Mouse (Mus musculus): Measurements from ENCODE around the gene Tbc1d8b. TPM values are rescaled to one million over a fixed set of nuclear protein-coding genes. Genes with fewer than 3 reads are reported as not detected.

Tbc1d8b gene
- polyA plus RNA-seq, 1 experiment from 2014 or later, result 0.70 TPM

- H3K27me3 ChIP-seq (ENCODE audit: control insufficient read depth, insufficient read depth, low read length), result peaks cover 8% of the 10 kb centered on the region
- no peaks in the 10 kb centered on the region for H3K36me3 ChIP-seq (ENCODE audit: control insufficient read depth, insufficient read depth, low read length)
- H3K4me2 ChIP-seq, result no peak overlapping the region
- H3K4me3 ChIP-seq (ENCODE audit: low read depth, low read length), result no peak overlapping the region
- no peak overlapping the region for H3K9ac ChIP-seq (ENCODE audit: low read length)
- DNase-seq (ENCODE audit: low spot score, missing footprints) (no peak), ATAC-seq (ENCODE audit: low FRiP score) (no peak)
- 92% methylated on average over 7 of the region's 7 CpGs for WGBS
- H3K4me1 ChIP-seq (ENCODE audit: control insufficient read depth, insufficient read depth, low read length), result no peaks in the 10 kb centered on the region
- no peaks in the 10 kb centered on the region for H3K9me3 ChIP-seq (ENCODE audit: control insufficient read depth, low read length)
- no peak overlapping the region for H3K27ac ChIP-seq (ENCODE audit: low read depth, low read length)
Measured at GRCm38 (mm10) chrX:139794072-139794845, 109.5 kb downstream of the Tbc1d8b start.

GRCm38 (mm10) chrX:139796037-139796436, 111.2 kb downstream of the Tbc1d8b start:
- H3K27me3 ChIP-seq (ENCODE audit: control insufficient read depth, insufficient read depth, low read length), result peaks cover 2% of the 10 kb centered on the region; the same call in 1 of the 2 replicates
- DNase-seq (ENCODE audit: low spot score, missing footprints), result no peak

GRCm38 (mm10) chrX:139797875-139798274, 113.1 kb downstream of the Tbc1d8b start:
- no peaks in the 10 kb centered on the region for H3K4me1 ChIP-seq (ENCODE audit: control insufficient read depth, insufficient read depth, low read length)
- no peak overlapping the region for H3K4me2 ChIP-seq
- WGBS, result 81% methylated on average over 9 of the region's 9 CpGs
- H3K27ac ChIP-seq (ENCODE audit: low read depth, low read length), result no peak overlapping the region
- no peak overlapping the region for H3K9ac ChIP-seq (ENCODE audit: low read length)
- ATAC-seq (ENCODE audit: low FRiP score), result no peak
- H3K4me3 ChIP-seq (ENCODE audit: low read depth, low read length), result no peak overlapping the region
- peaks cover 2% of the 10 kb centered on the region; the same call in 1 of the 2 replicates for H3K27me3 ChIP-seq (ENCODE audit: control insufficient read depth, insufficient read depth, low read length)
- no peak for DNase-seq (ENCODE audit: low spot score, missing footprints)
- H3K9me3 ChIP-seq (ENCODE audit: control insufficient read depth, low read length), result no peaks in the 10 kb centered on the region
- no peaks in the 10 kb centered on the region for H3K36me3 ChIP-seq (ENCODE audit: control insufficient read depth, insufficient read depth, low read length)

More at GRCm38 (mm10) chrX:139796037-139796436, 111.2 kb downstream of the Tbc1d8b start:
- Histone ChIP-seq H3K36me3 (ENCODE audit: control insufficient read depth, insufficient read depth, low read length) (no peaks in the 10 kb centered on the region), H3K9ac (ENCODE audit: low read length) (no peak overlapping the region), H3K4me2 (no peak overlapping the region), H3K27ac (ENCODE audit: low read depth, low read length) (no peak overlapping the region), H3K9me3 (ENCODE audit: control insufficient read depth, low read length) (no peaks in the 10 kb centered on the region), H3K4me1 (ENCODE audit: control insufficient read depth, insufficient read depth, low read length) (no peaks in the 10 kb centered on the region), H3K4me3 (ENCODE audit: low read depth, low read length) (no peak overlapping the region)
- 77% methylated on average over 6 of the region's 6 CpGs for WGBS
- no peak for ATAC-seq (ENCODE audit: low FRiP score)

GRCm38 (mm10) chrX:139799953-139800352, 115.2 kb downstream of the Tbc1d8b start:
- Histone ChIP-seq H3K36me3 (ENCODE audit: control insufficient read depth, insufficient read depth, low read length) (no peaks in the 10 kb centered on the region), H3K4me2 (no peak overlapping the region), H3K9me3 (ENCODE audit: control insufficient read depth, low read length) (no peaks in the 10 kb centered on the region), H3K27me3 (ENCODE audit: control insufficient read depth, insufficient read depth, low read length) (peaks cover 2% of the 10 kb centered on the region; the same call in 1 of the 2 replicates), H3K9ac (ENCODE audit: low read length) (no peak overlapping the region), H3K4me3 (ENCODE audit: low read depth, low read length) (no peak overlapping the region), H3K27ac (ENCODE audit: low read depth, low read length) (no peak overlapping the region), H3K4me1 (ENCODE audit: control insufficient read depth, insufficient read depth, low read length) (no peaks in the 10 kb centered on the region)
- WGBS, result 63% methylated on average over 3 of the region's 3 CpGs
- DNase-seq (ENCODE audit: low spot score, missing footprints), result no peak
- no peak for ATAC-seq (ENCODE audit: low FRiP score)

- Histone ChIP-seq H3K4me3 (ENCODE audit: low read depth, low read length) (no peak within 1 kb of the TSS), H3K9me3 (ENCODE audit: control insufficient read depth, low read length) (no peaks in the 10 kb centered on the region), H3K9ac (ENCODE audit: low read length) (no peak within 1 kb of the TSS), H3K27ac (ENCODE audit: low read depth, low read length) (no peak within 1 kb of the TSS), H3K27me3 (ENCODE audit: control insufficient read depth, insufficient read depth, low read length) (peaks cover 2% of the 10 kb centered on the region; the same call in 1 of the 2 replicates), H3K4me2 (no peak within 1 kb of the TSS), H3K36me3 (ENCODE audit: control insufficient read depth, insufficient read depth, low read length) (no peaks in the 10 kb centered on the region), H3K4me1 (ENCODE audit: control insufficient read depth, insufficient read depth, low read length) (no peaks in the 10 kb centered on the region)
- DNase-seq (ENCODE audit: low spot score, missing footprints) (no peak), ATAC-seq (ENCODE audit: low FRiP score) (no peak)
- 63% methylated on average over 8 of the region's 8 CpGs for WGBS
Measured at GRCm38 (mm10) chrX:139800406-139800878, 115.6 kb downstream of the Tbc1d8b start, which contains the start of gene Cldn2. Gene Cldn2 (plus strand): TSS chrX:139800828.

Other genes with a start within 250 kb of the Tbc1d8b start
- gene D330045A20Rik, start 204.6 kb upstream of the Tbc1d8b start, polyA plus RNA-seq (2014; fragmentation: Nextera tagmentation; extraction: Ambion mirVana), result 3.8 and 4.2 TPM in 2 replicates
- 1.2 TPM in 2 replicates for gene Rnf128, start 121.7 kb upstream of the Tbc1d8b start, polyA plus RNA-seq (2014; fragmentation: Nextera tagmentation; extraction: Ambion mirVana)
- 0.34 TPM in 1 of 2 replicates, not detected in the other for gene Gm15013, start 29.5 kb downstream of the Tbc1d8b start, polyA plus RNA-seq (2014; fragmentation: Nextera tagmentation; extraction: Ambion mirVana)
- gene Ripply1, start 97.4 kb downstream of the Tbc1d8b start, polyA plus RNA-seq (2014; fragmentation: Nextera tagmentation; extraction: Ambion mirVana), result 0.34 TPM in 1 of 2 replicates, not detected in the other
- gene Cldn2, start 115.8 kb downstream of the Tbc1d8b start, polyA plus RNA-seq (2014; fragmentation: Nextera tagmentation; extraction: Ambion mirVana), result 0.17 and 0.23 TPM in 2 replicates
- 8.1 and 9.0 TPM in 2 replicates for gene Morc4, start 186.7 kb downstream of the Tbc1d8b start, polyA plus RNA-seq (2014; fragmentation: Nextera tagmentation; extraction: Ambion mirVana)